Mouse (Mus musculus) small intestine, adult 10 weeks (tissue): Measurements from ENCODE around the gene Slc1a4. TPM values are rescaled to one million over a fixed set of nuclear protein-coding genes. Genes with fewer than 3 reads are reported as not detected.

ENCODE experiments used
- polyA plus RNA-seq: library from polyadenylated mRNA; stranded (reverse); fragments of 350-450 nt; fragmentation: Illumina TruSeq; extraction: RNeasy Lipid Tissue Mini Kit (QIAGEN cat#74804); gene quantifications from one replicate; pipeline ENCODE4 v1.2.3, GENCODE M21; 2014; ENCODE audit warnings: low replicate concordance

Slc1a4 gene
- 1.2 TPM for polyA plus RNA-seq

GRCm38 (mm10) chr11:20332561-20333514 lies at the start of gene Slc1a4:
Gene Slc1a4, minus strand, starts transcription at chr11:20332713.

Other genes with a start within 250 kb of the Slc1a4 start
- 342 TPM for gene Actr2, start 219.8 kb downstream of the Slc1a4 start, polyA plus RNA-seq
- gene Rab1a, start 131.3 kb downstream of the Slc1a4 start, polyA plus RNA-seq, result 1,261 TPM
- gene Cep68, start 83.3 kb downstream of the Slc1a4 start, polyA plus RNA-seq, result 8.1 TPM
- gene Sertad2, start 210.5 kb upstream of the Slc1a4 start, polyA plus RNA-seq, result 26.1 TPM